Mouse (Mus musculus): ENCODE data around the gene Lmod2.

- no peak for TF ChIP-seq CTCF (IDR thresholded peaks at IDR 0.05; ENCODE audit: low read depth)
- no peak for TF ChIP-seq EP300 (IDR thresholded peaks at IDR 0.05; ENCODE audit: low read depth)
These were observed 26.4 kb upstream of the Lmod2 start for GRCm38 (mm10) chr6:24571126-24571525.

Data from liver, embryonic 14.5 days (tissue).